Mouse (Mus musculus) midbrain, embryonic 15.5 days (tissue): ENCODE measurements around the gene Vmn2r83. TPM values are rescaled to one million over a fixed set of nuclear protein-coding genes. Genes with fewer than 3 reads are reported as not detected.

Experiments
- ATAC-seq: fragments of 200-750 bp; cut with Nextera tagmentation; replicated peaks from 2 replicates; pipeline ENCODE4 v1.8.0; 2017; ENCODE audit warnings: moderate TSS enrichment
- H3K27ac ChIP-seq: fragments of 300-500 bp; sonication (generic); 2 replicates; pipeline ENCODE4 v1.5.1; 2015; ENCODE audit warnings: mild to moderate bottlenecking, inconsistent platforms
- H3K27me3 ChIP-seq: fragments of 300-500 bp; sonication (generic); replicated peaks from 2 replicates; pipeline ENCODE4 v1.6.1; 2015; ENCODE audit warnings: inconsistent platforms
- H3K36me3 ChIP-seq: fragments of 300-500 bp; sonication (generic); replicated peaks from 2 replicates; pipeline ENCODE4 v1.6.1; 2015; ENCODE audit warnings: inconsistent platforms
- H3K4me1 ChIP-seq: fragments of 300-500 bp; sonication (generic); 2 replicates; pipeline ENCODE4 v1.6.1; 2015; ENCODE audit warnings: inconsistent platforms
- H3K4me2 ChIP-seq: fragments of 300-500 bp; sonication (generic); 2 replicates; pipeline ENCODE4 v1.6.1; 2015; ENCODE audit warnings: inconsistent platforms, mild to moderate bottlenecking, moderate library complexity
- H3K4me3 ChIP-seq: fragments of 300-500 bp; sonication (generic); 2 replicates; pipeline ENCODE4 v1.5.1; 2015; ENCODE audit warnings: mild to moderate bottlenecking, inconsistent platforms
- H3K9ac ChIP-seq: fragments of 300-500 bp; sonication (generic); 2 replicates; pipeline ENCODE4 v1.6.1; 2015; ENCODE audit warnings: mild to moderate bottlenecking, inconsistent platforms
- H3K9me3 ChIP-seq: fragments of 300-500 bp; sonication (generic); 2 replicates; pipeline ENCODE4 v1.6.1; 2016; ENCODE audit warnings: inconsistent platforms
- WGBS: fragments of 180-500 bp; shearing (Covaris S2); methylation state at CpG from one replicate; pipeline ENCODE4 v1.1.7; 2015; ENCODE audit warnings: mixed read lengths; 5-methylcytosine and 5-hydroxymethylcytosine counted together
- polyA plus RNA-seq: library from polyadenylated mRNA; unstranded; fragments of >200 nt; fragmentation: Nextera tagmentation; extraction: Ambion mirVana; gene quantifications from 2 replicates; pipeline ENCODE4 v1.2.1, GENCODE M21; 2015

The Vmn2r83 gene
- polyA plus RNA-seq, 1 experiment from 2014 or later = not detected

- Histone ChIP-seq H3K4me1 (peaks cover 12% of the 10 kb centered on the region), H3K4me2 (no peak overlapping the region), H3K27ac (no peak overlapping the region), H3K27me3 (no peaks in the 10 kb centered on the region), H3K9me3 (no peaks in the 10 kb centered on the region), H3K36me3 (no peaks in the 10 kb centered on the region), H3K9ac (no peak overlapping the region), H3K4me3 (no peak overlapping the region)
- ATAC-seq = no peak
- 75% methylated on average over 8 of the region's 8 CpGs for WGBS
Measured at GRCm38 (mm10) chr10:79530241-79530640, 61.7 kb downstream of the Vmn2r83 start.

- Histone ChIP-seq H3K27ac (no peak overlapping the region), H3K4me2 (no peak overlapping the region), H3K9me3 (no peaks in the 10 kb centered on the region), H3K4me1 (peaks cover 12% of the 10 kb centered on the region), H3K36me3 (no peaks in the 10 kb centered on the region), H3K27me3 (no peaks in the 10 kb centered on the region), H3K9ac (no peak overlapping the region), H3K4me3 (no peak overlapping the region)
- WGBS = 94% methylated on average over 13 of the region's 13 CpGs
- ATAC-seq = no peak
Measured at GRCm38 (mm10) chr10:79530721-79531120, 62.2 kb downstream of the Vmn2r83 start.

- no peaks in the 10 kb centered on the region for H3K36me3 ChIP-seq
- H3K4me1 ChIP-seq = peaks cover 12% of the 10 kb centered on the region
- no peak for ATAC-seq
- H3K27me3 ChIP-seq = no peaks in the 10 kb centered on the region
- no peak overlapping the region for H3K27ac ChIP-seq
- no peak overlapping the region for H3K4me2 ChIP-seq
- no peaks in the 10 kb centered on the region for H3K9me3 ChIP-seq
- H3K4me3 ChIP-seq = no peak overlapping the region
- no peak overlapping the region for H3K9ac ChIP-seq
- WGBS = 89% methylated on average over 3 of the region's 3 CpGs
Measured at GRCm38 (mm10) chr10:79531593-79531992, 63.1 kb downstream of the Vmn2r83 start.

GRCm38 (mm10) chr10:79532678-79533077, 64.1 kb downstream of the Vmn2r83 start:
- no peaks in the 10 kb centered on the region for H3K27me3 ChIP-seq
- H3K4me1 ChIP-seq = peaks cover 12% of the 10 kb centered on the region
- H3K9ac ChIP-seq = peak overlapping the region; percentile 53; the same call in 1 of the 2 replicates
- no peak overlapping the region for H3K27ac ChIP-seq
- no peaks in the 10 kb centered on the region for H3K9me3 ChIP-seq
- H3K4me2 ChIP-seq = peak overlapping the region; percentile 94
- ATAC-seq = no peak
- whole genome bisulfite sequencing = 26% methylated on average over 3 of the region's 3 CpGs
- H3K4me3 ChIP-seq = peak overlapping the region; percentile 59
- H3K36me3 ChIP-seq = no peaks in the 10 kb centered on the region

GRCm38 (mm10) chr10:79533126-79533911, 64.8 kb downstream of the Vmn2r83 start, which contains the start of gene Plpp2:
Gene Plpp2, minus strand, starts transcription at chr10:79533796.
- WGBS = under 1% methylated on average over 52 of the region's 52 CpGs
- H3K9ac ChIP-seq = peak within 1 kb of the TSS; percentile 53
- ATAC-seq = peak; percentile 64
- no peaks in the 10 kb centered on the region for H3K9me3 ChIP-seq
- H3K27me3 ChIP-seq = no peaks in the 10 kb centered on the region
- peak within 1 kb of the TSS; percentile 59 for H3K4me3 ChIP-seq
- H3K36me3 ChIP-seq = no peaks in the 10 kb centered on the region
- H3K27ac ChIP-seq = no peak within 1 kb of the TSS
- peak within 1 kb of the TSS; percentile 94 for H3K4me2 ChIP-seq
- H3K4me1 ChIP-seq = peaks cover 12% of the 10 kb centered on the region

- no peak overlapping the region for H3K4me3 ChIP-seq
- ATAC-seq = no peak
- no peak overlapping the region for H3K9ac ChIP-seq
- 0 out of 2 replicates have a peak, but pooled peaks cover 9% of the 10 kb centered on the region for H3K36me3 ChIP-seq
- H3K27me3 ChIP-seq = no peaks in the 10 kb centered on the region
- no peaks in the 10 kb centered on the region for H3K9me3 ChIP-seq
- no peak overlapping the region for H3K4me2 ChIP-seq
- WGBS = 87% methylated on average over 2 of the region's 2 CpGs
- peaks cover 12% of the 10 kb centered on the region for H3K4me1 ChIP-seq
- H3K27ac ChIP-seq = no peak overlapping the region
Measured at GRCm38 (mm10) chr10:79534426-79534825, 65.9 kb downstream of the Vmn2r83 start.

GRCm38 (mm10) chr10:79535431-79535830, 66.9 kb downstream of the Vmn2r83 start:
- WGBS = 61% methylated on average over 1 of the region's 1 CpGs
- no peaks in the 10 kb centered on the region for H3K27me3 ChIP-seq
- no peaks in the 10 kb centered on the region for H3K9me3 ChIP-seq
- H3K4me1 ChIP-seq = peaks cover 12% of the 10 kb centered on the region
- H3K27ac ChIP-seq = no peak overlapping the region
- 0 out of 2 replicates have a peak, but pooled peaks cover 9% of the 10 kb centered on the region for H3K36me3 ChIP-seq
- H3K4me3 ChIP-seq = no peak overlapping the region
- no peak overlapping the region for H3K4me2 ChIP-seq
- H3K9ac ChIP-seq = no peak overlapping the region
- no peak for ATAC-seq

- Histone ChIP-seq H3K4me1 (peaks cover 12% of the 10 kb centered on the region), H3K27ac (no peak overlapping the region), H3K9ac (no peak overlapping the region), H3K4me3 (no peak overlapping the region), H3K27me3 (no peaks in the 10 kb centered on the region), H3K4me2 (no peak overlapping the region), H3K9me3 (no peaks in the 10 kb centered on the region), H3K36me3 (peaks cover 16% of the 10 kb centered on the region)
- WGBS = 78% methylated on average over 12 of the region's 12 CpGs
- no peak for ATAC-seq
Measured at GRCm38 (mm10) chr10:79536461-79537080, 68.0 kb downstream of the Vmn2r83 start.

- Histone ChIP-seq H3K27ac (no peak overlapping the region), H3K9ac (no peak overlapping the region), H3K36me3 (peaks cover 17% of the 10 kb centered on the region), H3K27me3 (no peaks in the 10 kb centered on the region), H3K9me3 (no peaks in the 10 kb centered on the region), H3K4me1 (peaks cover 12% of the 10 kb centered on the region), H3K4me2 (no peak overlapping the region), H3K4me3 (no peak overlapping the region)
- 93% methylated on average over 7 of the region's 7 CpGs for WGBS
- no peak for ATAC-seq
Measured at GRCm38 (mm10) chr10:79537271-79537670, 68.7 kb downstream of the Vmn2r83 start.

GRCm38 (mm10) chr10:79537781-79538180, 69.2 kb downstream of the Vmn2r83 start:
- peaks cover 17% of the 10 kb centered on the region for H3K36me3 ChIP-seq

GRCm38 (mm10) chr10:79538323-79538722, 69.8 kb downstream of the Vmn2r83 start:
- H3K36me3 ChIP-seq = peaks cover 17% of the 10 kb centered on the region
- ATAC-seq = no peak

More at GRCm38 (mm10) chr10:79537781-79538180, 69.2 kb downstream of the Vmn2r83 start:
- WGBS = 84% methylated on average over 2 of the region's 2 CpGs
- H3K27ac ChIP-seq = no peak overlapping the region
- H3K9me3 ChIP-seq = no peaks in the 10 kb centered on the region
- H3K27me3 ChIP-seq = no peaks in the 10 kb centered on the region
- no peak overlapping the region for H3K9ac ChIP-seq
- no peak overlapping the region for H3K4me3 ChIP-seq
- ATAC-seq = no peak
- H3K4me2 ChIP-seq = no peak overlapping the region
- H3K4me1 ChIP-seq = peaks cover 12% of the 10 kb centered on the region

GRCm38 (mm10) chr10:79538873-79539272, 70.3 kb downstream of the Vmn2r83 start:
- no peaks in the 10 kb centered on the region for H3K27me3 ChIP-seq
- no peak overlapping the region for H3K9ac ChIP-seq
- H3K9me3 ChIP-seq = no peaks in the 10 kb centered on the region
- H3K4me1 ChIP-seq = peaks cover 2% of the 10 kb centered on the region; the same call in 1 of the 2 replicates
- peaks cover 19% of the 10 kb centered on the region for H3K36me3 ChIP-seq
- no peak overlapping the region for H3K4me2 ChIP-seq
- H3K27ac ChIP-seq = no peak overlapping the region
- 81% methylated on average over 4 of the region's 4 CpGs for WGBS
- no peak for ATAC-seq
- H3K4me3 ChIP-seq = no peak overlapping the region

More at GRCm38 (mm10) chr10:79538323-79538722, 69.8 kb downstream of the Vmn2r83 start:
- 88% methylated on average over 3 of the region's 3 CpGs for WGBS
- Histone ChIP-seq H3K4me1 (peaks cover 7% of the 10 kb centered on the region), H3K9ac (no peak overlapping the region), H3K27me3 (no peaks in the 10 kb centered on the region), H3K4me3 (no peak overlapping the region), H3K4me2 (no peak overlapping the region), H3K9me3 (no peaks in the 10 kb centered on the region), H3K27ac (no peak overlapping the region)
